Mouse (Mus musculus) heart, embryonic 11.5 days (tissue): ENCODE measurements at regions not wholly inside any gene's neighbourhood (a gene's known extent, or its start where the extent isn't known, plus 50 kb on each side); places are given as distances from the start of the nearest gene placed in this dataset.

Experiments
- ATAC-seq: fragments of 200-750 bp; cut with Nextera tagmentation; replicated peaks from 2 replicates; pipeline ENCODE4 v1.8.0; 2017; ENCODE audit warnings: moderate library complexity; ENCODE audit not compliant: insufficient number of reproducible peaks, low FRiP score, low TSS enrichment
- H3K27ac ChIP-seq: fragments of 300-500 bp; sonication (generic); 2 replicates; pipeline ENCODE4 v1.5.1; 2014; ENCODE audit warnings: mild to moderate bottlenecking, low read depth, low read length
- H3K27me3 ChIP-seq: fragments of 300-500 bp; sonication (generic); 2 replicates; pipeline ENCODE4 v1.6.1; 2014; ENCODE audit warnings: mild to moderate bottlenecking, low read length, mixed read lengths; ENCODE audit not compliant: control insufficient read depth, insufficient read depth
- H3K36me3 ChIP-seq: fragments of 300-500 bp; sonication (generic); 2 replicates; pipeline ENCODE4 v1.6.1; 2014; ENCODE audit warnings: mild to moderate bottlenecking, low read length, moderate library complexity, mixed read lengths; ENCODE audit not compliant: control insufficient read depth, insufficient read depth
- H3K4me1 ChIP-seq: fragments of 300-500 bp; sonication (generic); 2 replicates; pipeline ENCODE4 v1.6.1; 2014; ENCODE audit warnings: low read length; ENCODE audit not compliant: control insufficient read depth, insufficient read depth
- H3K4me2 ChIP-seq: fragments of 300-500 bp; sonication (generic); 2 replicates; pipeline ENCODE4 v1.6.1; 2014; ENCODE audit warnings: mild to moderate bottlenecking, moderate library complexity
- H3K4me3 ChIP-seq: fragments of 300-500 bp; sonication (generic); 2 replicates; pipeline ENCODE4 v1.5.1; 2014; ENCODE audit warnings: low read depth, low read length
- H3K9ac ChIP-seq: fragments of 300-500 bp; sonication (generic); 2 replicates; pipeline ENCODE4 v1.6.1; 2014; ENCODE audit warnings: mild to moderate bottlenecking, low read depth, low read length, moderate library complexity
- H3K9me3 ChIP-seq: fragments of 300-500 bp; sonication (generic); replicated peaks from 2 replicates; pipeline ENCODE4 v1.6.1; 2016; ENCODE audit warnings: low read length; ENCODE audit not compliant: control insufficient read depth
- WGBS: fragments of 180-500 bp; shearing (Covaris S2); extraction: QIAGEN DNeasy Blood & Tissue Kit; methylation state at CpG from one replicate; pipeline ENCODE4 v1.1.7; 2014; ENCODE audit not compliant: insufficient replicate concordance; 5-methylcytosine and 5-hydroxymethylcytosine counted together

- ATAC-seq: no peak
- H3K4me2 ChIP-seq: no peak overlapping the region
- H3K4me1 ChIP-seq: peaks cover 7% of the 10 kb centered on the region; the same call in 1 of the 2 replicates
- H3K27me3 ChIP-seq: peaks cover 4% of the 10 kb centered on the region
- WGBS: 77% methylated on average over 2 of the region's 2 CpGs
- H3K9me3 ChIP-seq: no peaks in the 10 kb centered on the region
- no peak overlapping the region for H3K27ac ChIP-seq
- no peaks in the 10 kb centered on the region for H3K36me3 ChIP-seq
- no peak overlapping the region for H3K4me3 ChIP-seq
- no peak overlapping the region for H3K9ac ChIP-seq
Observed at GRCm38 (mm10) chr17:15195819-15196218, 154.5 kb upstream of the Gm3448 start.

GRCm38 (mm10) chr17:15194894-15195461, 153.6 kb upstream of the Gm3448 start:
- Histone ChIP-seq H3K9ac (peak overlapping the region; percentile 56; the same call in 1 of the 2 replicates), H3K27me3 (peaks cover 4% of the 10 kb centered on the region), H3K4me3 (no peak overlapping the region), H3K27ac (no peak overlapping the region), H3K36me3 (no peaks in the 10 kb centered on the region), H3K4me1 (peaks cover 7% of the 10 kb centered on the region; the same call in 1 of the 2 replicates), H3K9me3 (no peaks in the 10 kb centered on the region), H3K4me2 (no peak overlapping the region)
- ATAC-seq: no peak
- 18% methylated on average over 7 of the region's 7 CpGs for WGBS

- no peaks in the 10 kb centered on the region for H3K36me3 ChIP-seq
- H3K4me3 ChIP-seq: no peak overlapping the region
- H3K4me2 ChIP-seq: no peak overlapping the region
- no peak overlapping the region for H3K27ac ChIP-seq
- no peak overlapping the region for H3K9ac ChIP-seq
- H3K27me3 ChIP-seq: peaks cover 2% of the 10 kb centered on the region; the same call in 1 of the 2 replicates
- ATAC-seq: no peak
- WGBS: 63% methylated on average over 6 of the region's 6 CpGs
- H3K9me3 ChIP-seq: no peaks in the 10 kb centered on the region
- H3K4me1 ChIP-seq: peaks cover 7% of the 10 kb centered on the region; the same call in 1 of the 2 replicates
Observed at GRCm38 (mm10) chr17:15193831-15194230, 152.5 kb upstream of the Gm3448 start.

- H3K4me1 ChIP-seq: peaks cover 7% of the 10 kb centered on the region; the same call in 1 of the 2 replicates
- H3K9ac ChIP-seq: no peak overlapping the region
- no peak for ATAC-seq
- no peak overlapping the region for H3K4me3 ChIP-seq
- H3K9me3 ChIP-seq: no peaks in the 10 kb centered on the region
- no peaks in the 10 kb centered on the region for H3K36me3 ChIP-seq
- H3K4me2 ChIP-seq: no peak overlapping the region
- no peak overlapping the region for H3K27ac ChIP-seq
- 58% methylated on average over 7 of the region's 7 CpGs for WGBS
- H3K27me3 ChIP-seq: peaks cover under 1% of the 10 kb centered on the region; the same call in 1 of the 2 replicates
Observed at GRCm38 (mm10) chr17:15192840-15193239, 151.5 kb upstream of the Gm3448 start.

GRCm38 (mm10) chr17:15185217-15185616, 143.9 kb upstream of the Gm3448 start:
- no peaks in the 10 kb centered on the region for H3K9me3 ChIP-seq
- H3K27me3 ChIP-seq: no peaks in the 10 kb centered on the region
- no peaks in the 10 kb centered on the region for H3K4me1 ChIP-seq
- H3K9ac ChIP-seq: no peak overlapping the region
- H3K4me2 ChIP-seq: no peak overlapping the region
- H3K36me3 ChIP-seq: no peaks in the 10 kb centered on the region
- WGBS: 27% methylated on average over 5 of the region's 5 CpGs
- no peak for ATAC-seq
- H3K27ac ChIP-seq: no peak overlapping the region
- no peak overlapping the region for H3K4me3 ChIP-seq

GRCm38 (mm10) chr17:15183800-15184199, 142.5 kb upstream of the Gm3448 start:
- 69% methylated on average over 6 of the region's 6 CpGs for WGBS

GRCm38 (mm10) chr17:15182105-15182504, 140.8 kb upstream of the Gm3448 start:
- H3K4me1 ChIP-seq: no peaks in the 10 kb centered on the region
- H3K4me3 ChIP-seq: no peak overlapping the region
- no peaks in the 10 kb centered on the region for H3K27me3 ChIP-seq
- no peak for ATAC-seq
- H3K36me3 ChIP-seq: no peaks in the 10 kb centered on the region
- H3K4me2 ChIP-seq: no peak overlapping the region
- no peak overlapping the region for H3K9ac ChIP-seq
- no peaks in the 10 kb centered on the region for H3K9me3 ChIP-seq
- no peak overlapping the region for H3K27ac ChIP-seq
- 33% methylated on average over 4 of the region's 4 CpGs for WGBS

More at GRCm38 (mm10) chr17:15183800-15184199, 142.5 kb upstream of the Gm3448 start:
- H3K9ac ChIP-seq: no peak overlapping the region
- no peak overlapping the region for H3K27ac ChIP-seq
- no peak for ATAC-seq
- H3K9me3 ChIP-seq: no peaks in the 10 kb centered on the region
- H3K4me1 ChIP-seq: no peaks in the 10 kb centered on the region
- H3K27me3 ChIP-seq: no peaks in the 10 kb centered on the region
- H3K4me2 ChIP-seq: no peak overlapping the region
- no peak overlapping the region for H3K4me3 ChIP-seq
- no peaks in the 10 kb centered on the region for H3K36me3 ChIP-seq

- Histone ChIP-seq H3K27me3 (no peaks in the 10 kb centered on the region), H3K4me3 (no peak overlapping the region), H3K9ac (no peak overlapping the region), H3K4me1 (no peaks in the 10 kb centered on the region), H3K4me2 (no peak overlapping the region), H3K9me3 (no peaks in the 10 kb centered on the region), H3K27ac (no peak overlapping the region), H3K36me3 (no peaks in the 10 kb centered on the region)
- ATAC-seq: no peak
- 50% methylated on average over 10 of the region's 10 CpGs for WGBS
Observed at GRCm38 (mm10) chr17:15180223-15180860, 139.0 kb upstream of the Gm3448 start.
